Mouse (Mus musculus) embryonic facial prominence, embryonic 15.5 days (tissue): Measurements from ENCODE around the gene Bcar3. TPM values are rescaled to one million over a fixed set of nuclear protein-coding genes. Genes with fewer than 3 reads are reported as not detected.

ENCODE experiments used
- ATAC-seq: fragments of 200-750 bp; cut with Nextera tagmentation; 2 replicates; pipeline ENCODE4 v1.8.0; 2017; ENCODE audit warnings: low read depth, moderate TSS enrichment; ENCODE audit not compliant: insufficient number of reproducible peaks, low FRiP score, low TSS enrichment
- H3K27ac ChIP-seq: fragments of 300-500 bp; sonication (generic); replicated peaks from 2 replicates; pipeline ENCODE4 v1.5.1; 2015; ENCODE audit warnings: mild to moderate bottlenecking, inconsistent platforms
- H3K27me3 ChIP-seq: fragments of 300-500 bp; sonication (generic); 2 replicates; pipeline ENCODE4 v1.6.1; 2015; ENCODE audit warnings: inconsistent platforms
- H3K36me3 ChIP-seq: fragments of 300-500 bp; sonication (generic); 2 replicates; pipeline ENCODE4 v1.6.1; 2015; ENCODE audit warnings: mild to moderate bottlenecking, inconsistent platforms
- H3K4me1 ChIP-seq: fragments of 300-500 bp; sonication (generic); 2 replicates; pipeline ENCODE4 v1.6.1; 2015; ENCODE audit warnings: inconsistent platforms
- H3K4me2 ChIP-seq: fragments of 300-500 bp; sonication (generic); replicated peaks from 2 replicates; pipeline ENCODE4 v1.6.1; 2015; ENCODE audit warnings: mild to moderate bottlenecking, inconsistent platforms
- H3K4me3 ChIP-seq: fragments of 300-500 bp; sonication (generic); replicated peaks from 2 replicates; pipeline ENCODE4 v1.5.1; 2015; ENCODE audit warnings: mild to moderate bottlenecking, inconsistent platforms
- H3K9ac ChIP-seq: fragments of 300-500 bp; sonication (generic); 2 replicates; pipeline ENCODE4 v1.6.1; 2015; ENCODE audit warnings: inconsistent platforms
- H3K9me3 ChIP-seq: fragments of 300-500 bp; sonication (generic); replicated peaks from 2 replicates; pipeline ENCODE4 v1.6.1; 2016; ENCODE audit warnings: inconsistent platforms
- WGBS: fragments of 180-500 bp; shearing (Covaris S2); methylation state at CpG from one replicate; pipeline ENCODE4 v1.1.7; 2015; 5-methylcytosine and 5-hydroxymethylcytosine counted together
- polyA plus RNA-seq: library from polyadenylated mRNA; unstranded; fragments of >200 nt; fragmentation: Nextera tagmentation; extraction: Ambion mirVana; gene quantifications from 2 replicates; pipeline ENCODE4 v1.2.1, GENCODE M21; 2015

The Bcar3 gene
- polyA plus RNA-seq, 1 experiment from 2014 or later, result 12.6 TPM

GRCm38 (mm10) chr3:122475735-122476134, 181.8 kb downstream of the Bcar3 start:
- no peak overlapping the region for H3K4me2 ChIP-seq
- no peaks in the 10 kb centered on the region; the same call in 1 of the 2 replicates for H3K27me3 ChIP-seq
- H3K4me3 ChIP-seq, result no peak overlapping the region
- H3K9ac ChIP-seq, result no peak overlapping the region
- no peak for ATAC-seq
- H3K4me1 ChIP-seq, result peaks cover 42% of the 10 kb centered on the region
- no peaks in the 10 kb centered on the region for H3K36me3 ChIP-seq
- H3K9me3 ChIP-seq, result no peaks in the 10 kb centered on the region
- 52% methylated on average over 1 of the region's 1 CpGs for WGBS
- H3K27ac ChIP-seq, result no peak overlapping the region

GRCm38 (mm10) chr3:122476656-122477055, 182.7 kb downstream of the Bcar3 start:
- no peak overlapping the region for H3K9ac ChIP-seq
- H3K27ac ChIP-seq, result no peak overlapping the region
- no peaks in the 10 kb centered on the region for H3K9me3 ChIP-seq
- WGBS, result 45% methylated on average over 3 of the region's 3 CpGs
- H3K4me1 ChIP-seq, result peaks cover 44% of the 10 kb centered on the region
- no peak overlapping the region for H3K4me2 ChIP-seq
- no peaks in the 10 kb centered on the region; the same call in 1 of the 2 replicates for H3K27me3 ChIP-seq
- ATAC-seq, result no peak
- no peak overlapping the region for H3K4me3 ChIP-seq
- H3K36me3 ChIP-seq, result no peaks in the 10 kb centered on the region

GRCm38 (mm10) chr3:122477541-122477940, 183.6 kb downstream of the Bcar3 start:
- H3K9ac ChIP-seq, result no peak overlapping the region
- WGBS, result 63% methylated on average over 8 of the region's 8 CpGs
- no peaks in the 10 kb centered on the region; the same call in 1 of the 2 replicates for H3K27me3 ChIP-seq
- no peaks in the 10 kb centered on the region for H3K9me3 ChIP-seq
- ATAC-seq, result no peak
- H3K4me2 ChIP-seq, result no peak overlapping the region
- no peak overlapping the region for H3K4me3 ChIP-seq
- H3K36me3 ChIP-seq, result no peaks in the 10 kb centered on the region
- no peak overlapping the region for H3K27ac ChIP-seq
- H3K4me1 ChIP-seq, result peaks cover 51% of the 10 kb centered on the region

GRCm38 (mm10) chr3:122478735-122479134, 184.8 kb downstream of the Bcar3 start:
- H3K9me3 ChIP-seq, result no peaks in the 10 kb centered on the region
- H3K9ac ChIP-seq, result no peak overlapping the region
- 83% methylated on average over 3 of the region's 3 CpGs for WGBS
- H3K27ac ChIP-seq, result no peak overlapping the region
- ATAC-seq, result no peak
- no peaks in the 10 kb centered on the region; the same call in 1 of the 2 replicates for H3K27me3 ChIP-seq
- H3K4me1 ChIP-seq, result peaks cover 59% of the 10 kb centered on the region
- H3K4me2 ChIP-seq, result no peak overlapping the region
- no peaks in the 10 kb centered on the region for H3K36me3 ChIP-seq
- H3K4me3 ChIP-seq, result no peak overlapping the region

- Histone ChIP-seq H3K4me2 (no peak overlapping the region), H3K4me3 (no peak overlapping the region), H3K36me3 (no peaks in the 10 kb centered on the region), H3K9me3 (no peaks in the 10 kb centered on the region), H3K27ac (no peak overlapping the region), H3K4me1 (peaks cover 49% of the 10 kb centered on the region), H3K27me3 (no peaks in the 10 kb centered on the region; the same call in 1 of the 2 replicates), H3K9ac (no peak overlapping the region)
- no peak for ATAC-seq
- 43% methylated on average over 8 of the region's 8 CpGs for WGBS
These were observed 186.2 kb downstream of the Bcar3 start for GRCm38 (mm10) chr3:122480065-122480675.

GRCm38 (mm10) chr3:122480986-122481385, 187.1 kb downstream of the Bcar3 start:
- no peak for ATAC-seq
- Histone ChIP-seq H3K9ac (no peak overlapping the region), H3K4me2 (no peak overlapping the region), H3K9me3 (no peaks in the 10 kb centered on the region), H3K4me3 (no peak overlapping the region), H3K4me1 (peaks cover 40% of the 10 kb centered on the region), H3K27me3 (no peaks in the 10 kb centered on the region), H3K27ac (no peak overlapping the region), H3K36me3 (no peaks in the 10 kb centered on the region)
- WGBS, result 58% methylated on average over 5 of the region's 5 CpGs

GRCm38 (mm10) chr3:122481891-122482739, 188.2 kb downstream of the Bcar3 start:
- Histone ChIP-seq H3K27me3 (no peaks in the 10 kb centered on the region), H3K9ac (no peak overlapping the region), H3K36me3 (no peaks in the 10 kb centered on the region), H3K4me1 (peaks cover 35% of the 10 kb centered on the region), H3K9me3 (no peaks in the 10 kb centered on the region), H3K27ac (no peak overlapping the region), H3K4me2 (no peak overlapping the region), H3K4me3 (no peak overlapping the region)
- WGBS, result 57% methylated on average over 21 of the region's 21 CpGs
- no peak for ATAC-seq

- 0 out of 2 replicates have a peak, but pooled peaks have one; percentile 13 for ATAC-seq
- no peak overlapping the region for H3K9ac ChIP-seq
- H3K4me1 ChIP-seq, result peaks cover 41% of the 10 kb centered on the region
- H3K27ac ChIP-seq, result 0 out of 2 replicates have a peak overlapping the region, but pooled peaks have one; percentile 17
- H3K36me3 ChIP-seq, result no peaks in the 10 kb centered on the region
- H3K27me3 ChIP-seq, result no peaks in the 10 kb centered on the region
- 35% methylated on average over 14 of the region's 14 CpGs for WGBS
- H3K9me3 ChIP-seq, result no peaks in the 10 kb centered on the region
- H3K4me2 ChIP-seq, result peak overlapping the region; percentile 27; the same call in 1 of the 2 replicates
- no peak overlapping the region for H3K4me3 ChIP-seq
These were observed 189.3 kb downstream of the Bcar3 start for GRCm38 (mm10) chr3:122483066-122483782.

- H3K4me2 ChIP-seq, result peak overlapping the region; percentile 27; the same call in 1 of the 2 replicates
- no peak overlapping the region for H3K9ac ChIP-seq
- no peaks in the 10 kb centered on the region for H3K27me3 ChIP-seq
- H3K4me3 ChIP-seq, result no peak overlapping the region
- H3K36me3 ChIP-seq, result no peaks in the 10 kb centered on the region
- 35% methylated on average over 5 of the region's 5 CpGs for WGBS
- 0 out of 2 replicates have a peak overlapping the region, but pooled peaks have one; percentile 17 for H3K27ac ChIP-seq
- H3K4me1 ChIP-seq, result peaks cover 43% of the 10 kb centered on the region
- ATAC-seq, result no peak
- no peaks in the 10 kb centered on the region for H3K9me3 ChIP-seq
These were observed 189.8 kb downstream of the Bcar3 start for GRCm38 (mm10) chr3:122483783-122484130.

- ATAC-seq, result no peak
- Histone ChIP-seq H3K9ac (no peak overlapping the region), H3K27me3 (no peaks in the 10 kb centered on the region), H3K36me3 (no peaks in the 10 kb centered on the region), H3K4me3 (no peak overlapping the region), H3K4me1 (peaks cover 42% of the 10 kb centered on the region), H3K9me3 (no peaks in the 10 kb centered on the region), H3K4me2 (no peak overlapping the region), H3K27ac (no peak overlapping the region)
- 61% methylated on average over 3 of the region's 3 CpGs for WGBS
These were observed 190.4 kb downstream of the Bcar3 start for GRCm38 (mm10) chr3:122484301-122484700.

GRCm38 (mm10) chr3:122485699-122486098, 191.8 kb downstream of the Bcar3 start:
- no peak for ATAC-seq
- 86% methylated on average over 4 of the region's 4 CpGs for WGBS
- Histone ChIP-seq H3K4me1 (peaks cover 33% of the 10 kb centered on the region), H3K9me3 (no peaks in the 10 kb centered on the region), H3K4me3 (no peak overlapping the region), H3K27ac (no peak overlapping the region), H3K4me2 (no peak overlapping the region), H3K36me3 (no peaks in the 10 kb centered on the region), H3K27me3 (no peaks in the 10 kb centered on the region), H3K9ac (no peak overlapping the region)
